Mouse (Mus musculus): ENCODE results near the gene Clca1.
"Not testable (repeated sequence)": the region's sequence is repeated elsewhere in the genome, so short reads cannot be mapped to it uniquely, and the experiment has no call there.

The Clca1 gene

GRCm38 (mm10) chr3:145032676-145033075 is at the start of gene Clca1:
TSS of gene Clca1 (minus strand) at chr3:145032776.
- no peak for DNase-seq (ENCODE audit: low read depth)

GRCm38 (mm10) chr3:145080904-145081303 is 48.3 kb upstream of the Clca1 start:
- no peak for DNase-seq (ENCODE audit: low read depth)

GRCm38 (mm10) chr3:145078405-145078804 is 45.8 kb upstream of the Clca1 start:
- DNase-seq (ENCODE audit: low read depth): no peak

- no peak for DNase-seq (ENCODE audit: low read depth)
Measured at GRCm38 (mm10) chr3:145072339-145072738, 39.8 kb upstream of the Clca1 start.

DNA sequence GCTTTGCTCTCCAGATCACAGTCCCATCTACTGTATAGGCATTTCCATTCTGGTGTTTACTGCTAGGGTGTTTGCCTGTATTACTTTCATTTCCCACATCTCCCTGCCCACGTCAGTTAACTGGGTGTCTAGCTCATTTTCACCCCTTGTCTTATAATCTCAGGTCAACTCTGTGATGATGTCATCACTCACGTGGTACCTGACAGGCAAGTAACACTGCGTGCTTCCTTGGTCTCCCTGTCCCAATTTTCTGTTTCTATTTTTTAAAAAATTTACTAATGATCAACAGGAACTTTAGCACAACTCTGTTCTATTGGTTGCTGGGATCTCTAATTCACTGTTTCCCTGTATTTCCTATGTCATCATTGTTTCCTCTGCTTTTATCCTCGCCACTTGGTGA is 36.4 kb upstream of the Clca1 start:
- DNase-seq (ENCODE audit: low read depth): no peak

DNA sequence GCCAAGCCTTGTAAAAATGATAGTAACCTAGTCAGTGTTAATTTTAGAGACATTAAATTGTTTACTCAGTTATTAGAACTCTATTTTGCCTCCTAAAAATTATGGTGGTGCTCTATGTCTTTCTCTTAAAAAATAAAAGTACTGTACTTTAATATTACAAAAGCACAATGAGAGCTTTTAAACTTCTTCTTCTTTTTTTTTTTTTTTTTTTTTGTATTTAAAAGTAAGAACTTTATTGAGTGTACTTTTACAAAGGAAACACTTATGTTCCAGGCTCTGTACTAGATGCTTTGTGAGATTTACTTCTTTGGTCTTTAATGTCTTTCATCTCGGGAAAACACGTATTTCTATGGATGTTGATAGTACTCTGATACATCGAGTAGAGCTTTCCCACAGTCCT is 22.6 kb upstream of the Clca1 start:
- DNase-seq (ENCODE audit: low read depth): not testable (repeated sequence)

- DNase-seq (ENCODE audit: low read depth): peak; percentile 87
Measured at GRCm38 (mm10) chr3:145049820-145050219, 17.2 kb upstream of the Clca1 start.

DNA sequence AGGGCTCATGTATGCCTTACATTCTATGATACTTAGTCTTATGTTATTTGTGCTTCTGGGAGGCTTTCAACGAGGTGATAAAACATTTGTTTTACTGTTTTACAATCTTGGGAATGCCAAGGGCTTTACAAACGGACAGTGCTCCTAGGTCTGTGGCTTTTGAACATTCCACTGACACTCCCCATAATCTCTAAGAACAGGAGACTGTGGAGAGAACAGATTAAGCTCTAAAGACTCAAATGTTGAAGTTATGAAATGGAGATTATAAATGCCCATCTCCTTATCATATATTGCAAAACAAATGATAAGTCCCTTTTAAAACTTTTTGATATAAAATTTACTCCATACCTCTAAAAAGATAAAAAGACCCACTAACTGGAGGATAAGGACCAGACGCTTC is 6.2 kb upstream of the Clca1 start:
- DNase-seq (ENCODE audit: low read depth): no peak

GRCm38 (mm10) chr3:145028036-145028435 is 4.5 kb downstream of the Clca1 start:
- no peak for DNase-seq (ENCODE audit: low read depth)

GRCm38 (mm10) chr3:145026750-145027149 is 5.8 kb downstream of the Clca1 start:
- peak; percentile 45 for DNase-seq (ENCODE audit: low read depth)

GRCm38 (mm10) chr3:145017807-145018206 is 14.8 kb downstream of the Clca1 start:
- no peak for DNase-seq (ENCODE audit: low read depth)

DNA sequence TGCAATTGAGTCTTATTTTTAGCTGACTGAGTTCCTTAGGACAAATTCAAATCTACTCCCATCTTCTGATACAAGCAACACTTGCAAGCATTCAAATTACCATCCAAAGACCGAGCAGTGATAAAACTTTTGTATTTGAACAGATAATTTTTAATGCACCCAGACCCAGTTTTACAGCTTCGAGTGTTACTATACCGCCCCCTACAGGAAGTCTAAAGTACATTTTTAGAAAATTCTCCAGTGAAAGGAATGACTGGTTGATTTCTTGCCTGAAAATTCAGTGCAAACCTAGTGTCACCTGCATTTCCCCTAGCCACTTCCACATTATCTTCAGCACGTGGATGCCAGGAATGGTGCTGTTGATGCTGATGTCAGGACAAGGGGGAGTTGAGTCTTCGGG is 28.2 kb downstream of the Clca1 start:
- DNase-seq (ENCODE audit: low read depth): peak; percentile 36

DNA sequence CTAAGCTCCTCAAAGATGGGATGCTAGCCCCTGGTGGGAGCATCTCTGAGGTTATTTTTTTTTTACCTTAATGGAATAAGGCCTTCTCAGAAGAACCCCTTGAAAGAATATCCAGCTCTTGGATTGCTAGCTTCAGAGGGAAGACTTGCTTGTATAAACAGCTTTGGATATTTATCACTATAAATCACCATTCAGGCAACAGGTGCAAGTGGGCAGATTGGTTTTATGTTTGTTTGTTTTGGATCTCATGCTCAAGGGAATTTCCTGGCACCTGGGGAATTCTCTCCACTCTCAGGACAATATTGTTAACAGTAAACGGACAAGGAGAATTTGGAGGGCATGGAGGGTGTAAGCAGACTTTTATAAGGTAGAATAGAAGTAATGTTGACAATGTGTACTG is 31.7 kb downstream of the Clca1 start:
- DNase-seq (ENCODE audit: low read depth): no peak

DNA sequence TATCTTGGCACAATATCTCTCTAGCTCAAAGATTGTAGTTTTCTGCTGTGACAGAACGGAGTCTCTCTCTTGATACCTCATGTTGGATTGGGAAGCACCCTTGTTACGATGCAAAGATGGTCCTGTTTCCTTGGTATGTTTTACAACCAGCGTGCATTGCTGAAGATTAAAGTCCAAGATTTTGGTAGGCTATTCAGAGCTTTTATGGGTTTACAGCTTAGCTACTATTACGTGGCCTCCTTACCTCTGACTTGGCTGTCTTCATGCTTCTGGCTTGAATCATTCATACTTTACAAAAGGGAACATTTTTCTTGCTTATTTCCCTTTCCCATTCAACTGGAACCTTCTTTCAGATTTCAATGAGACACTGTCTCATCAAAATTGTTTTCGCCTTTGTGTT is 39.5 kb downstream of the Clca1 start:
- no peak for DNase-seq (ENCODE audit: low read depth)

- DNase-seq (ENCODE audit: low read depth): no peak
Measured at GRCm38 (mm10) chr3:144992618-144993017, 40.0 kb downstream of the Clca1 start.

GRCm38 (mm10) chr3:144985890-144986289 is 46.7 kb downstream of the Clca1 start:
- DNase-seq (ENCODE audit: low read depth): no peak

DNA sequence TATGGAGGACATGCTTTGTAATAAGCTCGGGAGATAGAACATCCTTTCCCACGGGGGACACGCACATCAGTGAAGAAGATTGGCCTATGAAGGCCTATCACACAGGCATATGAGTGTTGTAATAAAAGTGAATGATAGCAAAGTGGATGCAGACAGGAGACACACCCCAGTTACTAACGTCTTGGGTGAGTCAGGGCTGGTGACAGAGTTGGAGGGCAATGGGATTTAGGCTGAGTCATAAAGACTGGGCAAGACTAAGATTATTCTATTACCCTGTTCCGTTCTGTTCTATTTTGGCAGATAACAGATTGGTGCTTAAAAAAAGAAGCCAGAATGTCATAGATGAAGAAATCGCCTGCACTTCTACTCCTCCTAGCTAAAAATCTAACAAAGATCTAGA is 52.0 kb downstream of the Clca1 start:
- no peak for DNase-seq (ENCODE audit: low read depth)

DNA sequence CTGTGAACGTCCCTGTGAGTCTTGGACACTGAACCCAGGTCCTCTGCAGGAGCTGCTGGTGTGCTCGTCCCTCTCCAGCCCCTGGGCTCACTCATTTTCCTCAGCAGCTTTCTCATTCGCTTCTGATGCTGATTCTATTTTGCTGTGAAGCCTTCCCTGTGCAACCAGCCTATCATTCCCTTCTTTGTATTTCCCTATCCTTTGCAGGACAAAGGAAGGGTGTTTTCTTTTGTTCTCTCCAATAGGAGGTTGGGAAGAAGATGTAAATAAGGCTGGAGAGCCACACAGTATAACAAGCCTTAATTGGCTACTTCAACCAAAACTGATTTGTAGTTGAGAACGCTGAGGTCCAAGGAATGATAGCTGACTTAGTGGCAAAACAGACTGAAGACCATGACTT is 54.9 kb downstream of the Clca1 start:
- DNase-seq (ENCODE audit: low read depth): no peak

GRCm38 (mm10) chr3:144976091-144976490 is 56.5 kb downstream of the Clca1 start:
- DNase-seq (ENCODE audit: low read depth): no peak

GRCm38 (mm10) chr3:144974945-144975344 is 57.6 kb downstream of the Clca1 start, which contains the start of gene Clca4a:
TSS of gene Clca4a (minus strand) at chr3:144975045.
- no peak for DNase-seq (ENCODE audit: low read depth)

GRCm38 (mm10) chr3:144971553-144972270 is 60.9 kb downstream of the Clca1 start:
- DNase-seq (ENCODE audit: low read depth): no peak

DNA sequence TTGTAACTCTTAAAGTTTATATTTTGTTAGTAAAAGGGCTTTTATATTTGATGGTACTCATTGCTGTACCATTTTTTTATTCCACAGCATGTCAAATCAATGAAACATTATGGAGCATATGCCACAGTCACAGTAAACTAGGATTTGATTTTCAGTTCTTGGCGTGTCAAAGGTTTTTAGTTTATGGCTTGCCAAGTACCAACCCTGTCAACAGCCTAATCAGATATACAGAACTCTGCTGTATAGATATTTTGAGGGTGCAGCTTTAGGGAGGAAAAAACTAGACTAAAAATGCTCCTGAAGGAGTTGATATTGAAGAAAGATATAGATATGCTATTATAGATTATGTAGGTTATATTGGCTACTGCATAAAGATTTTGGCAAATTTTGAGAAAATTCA is 62.8 kb downstream of the Clca1 start:
- no peak for DNase-seq (ENCODE audit: low read depth)

- no peak for DNase-seq (ENCODE audit: low read depth)
Measured at GRCm38 (mm10) chr3:144966074-144966473, 66.5 kb downstream of the Clca1 start.
